Comparison of ENCODE assay signal across 8 mouse cellular contexts in the genomic region with DNA sequence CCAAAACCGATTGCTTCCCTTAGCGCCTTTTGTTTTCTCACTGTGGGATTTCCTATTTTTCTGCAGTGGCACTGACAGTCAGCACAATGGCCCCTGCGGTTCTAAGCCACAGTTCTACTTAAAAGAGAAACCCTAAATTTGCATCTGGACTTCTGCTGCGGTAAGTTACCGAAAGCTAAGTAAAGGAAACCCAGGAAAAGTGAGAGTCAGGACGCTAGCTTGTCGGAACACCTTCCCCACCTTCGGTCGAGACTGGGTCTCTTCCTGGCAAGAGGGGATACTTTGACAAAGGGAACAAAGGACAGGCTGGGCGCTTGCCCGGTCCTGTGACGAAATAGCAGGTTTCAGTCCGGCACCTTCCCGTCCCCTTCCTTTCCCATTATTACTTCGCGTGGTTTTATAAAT. TPM values are rescaled to one million over a fixed set of nuclear protein-coding genes. Genes with fewer than 3 reads are reported as not detected.
DNase-seq lines count a peak whose midpoint lies in the region; ATAC-seq and TF ChIP-seq lines count a peak whose summit lies in the region.

No protein-coding gene starts in this region.

- peak; percentile 57 for DNase-seq in hindbrain, embryonic 11.5 days (ENCODE audit: low spot score)
- DNase-seq in liver, embryonic 14.5 days (ENCODE audit: low read depth in 3 of 3, low spot score in 3 of 3): no peak
- peak; percentile 52 for DNase-seq in neural tube, embryonic 10.5 days (ENCODE audit: extremely low spot score, low spot score)
- DNase-seq in layer of hippocampus, postnatal 25 days (ENCODE audit: extremely low spot score in 1 of 2, low spot score in 1 of 2): no peak
- no peak for DNase-seq in cerebellum, postnatal 25 days

- no peak overlapping the region for H3K27ac ChIP-seq in bone marrow, adult 2 months (ENCODE audit: control insufficient read depth, insufficient read depth, low read depth, low read length, poor library complexity)
- no peak overlapping the region for H3K27ac ChIP-seq in embryonic facial prominence, embryonic 15.5 days (replicated peaks)
- H3K27ac ChIP-seq in hindbrain, embryonic 11.5 days (ENCODE audit: low read depth, low read length): no peak overlapping the region
- no peak overlapping the region for H3K27ac ChIP-seq in liver, embryonic 14.5 days

- peak overlapping the region; percentile 13 for H3K4me3 ChIP-seq in bone marrow, adult 2 months (replicated peaks; ENCODE audit: control insufficient read depth, low read depth, low read length)
- peak overlapping the region; percentile 29 for H3K4me3 ChIP-seq in embryonic facial prominence, embryonic 15.5 days (replicated peaks)
- H3K4me3 ChIP-seq in hindbrain, embryonic 11.5 days (ENCODE audit: low read depth, low read length): peak overlapping the region; percentile 23; the same call in 1 of the 2 replicates
- H3K4me3 ChIP-seq in liver, embryonic 14.5 days (ENCODE audit: insufficient read depth in 1 of 2, low read depth in 2 of 2, low read length in 2 of 2): peak overlapping the region; percentile 31 to 49

- no peaks in the 10 kb centered on the region for H3K36me3 ChIP-seq in embryonic facial prominence, embryonic 15.5 days
- H3K36me3 ChIP-seq in hindbrain, embryonic 11.5 days (ENCODE audit: control insufficient read depth, insufficient read depth, low read length): no peaks in the 10 kb centered on the region
- H3K36me3 ChIP-seq in liver, embryonic 14.5 days (replicated peaks; ENCODE audit: control insufficient read depth, insufficient read depth, low read depth): no peaks in the 10 kb centered on the region

- no peaks in the 10 kb centered on the region for H3K9me3 ChIP-seq in embryonic facial prominence, embryonic 15.5 days (replicated peaks)
- H3K9me3 ChIP-seq in hindbrain, embryonic 11.5 days (ENCODE audit: control insufficient read depth, low read length): no peaks in the 10 kb centered on the region
- H3K9me3 ChIP-seq in liver, embryonic 14.5 days (ENCODE audit: control insufficient read depth, low read length): no peaks in the 10 kb centered on the region

- H3K27me3 ChIP-seq in embryonic facial prominence, embryonic 15.5 days: no peaks in the 10 kb centered on the region
- 0 out of 2 replicates have a peak, but pooled peaks cover 3% of the 10 kb centered on the region for H3K27me3 ChIP-seq in hindbrain, embryonic 11.5 days (ENCODE audit: control insufficient read depth, insufficient read depth, low read length)
- H3K27me3 ChIP-seq in liver, embryonic 14.5 days (ENCODE audit: control insufficient read depth, insufficient read depth, low read length): no peaks in the 10 kb centered on the region

- H3K4me2 ChIP-seq in embryonic facial prominence, embryonic 15.5 days (replicated peaks): peak overlapping the region; percentile 50
- peak overlapping the region; percentile 49 for H3K4me2 ChIP-seq in hindbrain, embryonic 11.5 days (replicated peaks; ENCODE audit: low read depth, low read length)
- H3K4me2 ChIP-seq in liver, embryonic 14.5 days (ENCODE audit: low read depth): peak overlapping the region; percentile 62

- TF ChIP-seq CTCF in bone marrow, adult 2 months (IDR thresholded peaks at IDR 0.05; ENCODE audit: control insufficient read depth, insufficient read depth, low read length): no peak
- TF ChIP-seq CTCF in liver, embryonic 14.5 days (IDR thresholded peaks at IDR 0.05; ENCODE audit: low read depth): no peak

- WGBS in bone marrow, adult 2 months: 1% methylated on average over 16 of the region's 16 CpGs
- WGBS in embryonic facial prominence, embryonic 15.5 days: 6% methylated on average over 16 of the region's 16 CpGs
- 1% methylated on average over 16 of the region's 16 CpGs for WGBS in hindbrain, embryonic 11.5 days
- 8% methylated on average over 16 of the region's 16 CpGs for WGBS in liver, embryonic 14.5 days (ENCODE audit: insufficient replicate concordance)

- no peaks in the 10 kb centered on the region; the same call in 1 of the 2 replicates for H3K4me1 ChIP-seq in bone marrow, adult 2 months (ENCODE audit: control insufficient read depth, insufficient read depth, low read length)
- H3K4me1 ChIP-seq in embryonic facial prominence, embryonic 15.5 days: no peaks in the 10 kb centered on the region; the same call in 1 of the 2 replicates
- H3K4me1 ChIP-seq in hindbrain, embryonic 11.5 days (replicated peaks; ENCODE audit: control insufficient read depth, insufficient read depth, low read length): no peaks in the 10 kb centered on the region
- peaks cover 0 to 6% of the 10 kb centered on the region in 2 experiments; a peak in 3 of 4 replicates for H3K4me1 ChIP-seq in liver, embryonic 14.5 days (replicated peaks; ENCODE audit: control insufficient read depth in 2 of 2, insufficient read depth in 2 of 2, low read length in 1 of 2)

- H3K9ac ChIP-seq in embryonic facial prominence, embryonic 15.5 days: no peak overlapping the region
- peak overlapping the region; percentile 49 for H3K9ac ChIP-seq in hindbrain, embryonic 11.5 days (ENCODE audit: low read depth, low read length)
- H3K9ac ChIP-seq in liver, embryonic 14.5 days (replicated peaks): peak overlapping the region; percentile 35

- no peak for TF ChIP-seq POLR2A in bone marrow, adult 2 months (IDR thresholded peaks at IDR 0.05; ENCODE audit: borderline replicate concordance, control insufficient read depth, low read depth, low read length)

- ATAC-seq in embryonic facial prominence, embryonic 15.5 days (ENCODE audit: insufficient number of reproducible peaks, low FRiP score, low TSS enrichment, low read depth): no peak
- ATAC-seq in hindbrain, embryonic 11.5 days (ENCODE audit: low FRiP score): peak; percentile 41; the same call in 1 of the 2 replicates
- no peak for ATAC-seq in liver, embryonic 14.5 days (ENCODE audit: insufficient read depth)
- no peak for ATAC-seq in cerebellum, adult (ENCODE audit: insufficient number of reproducible peaks, low FRiP score, low TSS enrichment)

- TF ChIP-seq EP300 in liver, embryonic 14.5 days (IDR thresholded peaks at IDR 0.05; ENCODE audit: low read depth): no peak

RNA-seq across cellular contexts. Expression of gene Ing2, which starts 15.3 kb away (rescaled TPM):
- 31.1 and 31.8 TPM in 2 replicates for polyA plus RNA-seq in bone marrow, adult 2 months (2011; ENCODE audit: insufficient read depth, insufficient read length, low replicate concordance, missing spikeins)
- 10.5 and 12.7 TPM in 2 replicates for polyA plus RNA-seq in embryonic facial prominence, embryonic 15.5 days (2015; fragmentation: Nextera tagmentation; extraction: Ambion mirVana)
- polyA plus RNA-seq in hindbrain, embryonic 11.5 days (2014; fragmentation: Nextera tagmentation; extraction: Ambion mirVana): 13.2 and 13.3 TPM in 2 replicates
- 5.8 and 14.1 TPM in 2 replicates for polyA plus RNA-seq in liver, embryonic 14.5 days (2012; rRNA removed)
- 8.6 and 8.9 TPM in 2 replicates for polyA plus RNA-seq in liver, embryonic 14.5 days (2014; fragmentation: Nextera tagmentation; extraction: Ambion mirVana)
- total RNA-seq in layer of hippocampus, postnatal 25 days (2021): 10 to 100 TPM; 33.7 to 37.4 TPM

RNA-seq across cellular contexts. Expression of gene Cdkn2aip, which starts 23.1 kb away (rescaled TPM):
- 4.0 and 4.8 TPM in 2 replicates for polyA plus RNA-seq in bone marrow, adult 2 months (2011; ENCODE audit: insufficient read depth, insufficient read length, low replicate concordance, missing spikeins)
- polyA plus RNA-seq in embryonic facial prominence, embryonic 15.5 days (2015; fragmentation: Nextera tagmentation; extraction: Ambion mirVana): 21.5 and 22.9 TPM in 2 replicates
- 46.3 and 50.8 TPM in 2 replicates for polyA plus RNA-seq in hindbrain, embryonic 11.5 days (2014; fragmentation: Nextera tagmentation; extraction: Ambion mirVana)
- 5.2 and 5.8 TPM in 2 replicates for polyA plus RNA-seq in liver, embryonic 14.5 days (2012; rRNA removed)
- polyA plus RNA-seq in liver, embryonic 14.5 days (2014; fragmentation: Nextera tagmentation; extraction: Ambion mirVana): 13.2 and 14.1 TPM in 2 replicates
- total RNA-seq in layer of hippocampus, postnatal 25 days (2021): 10 to 100 TPM; 15.1 to 16.5 TPM

Comparison
In these comparisons a context has a peak if more than half of its experiments do, and no peak if none do; other contexts are left out.
1. DNase-seq: peak in hindbrain, embryonic 11.5 days (single experiment) and neural tube, embryonic 10.5 days (single experiment); none in liver, embryonic 14.5 days (0 of 3), layer of hippocampus, postnatal 25 days (0 of 2) and cerebellum, postnatal 25 days (0 of 2).
2. Peak in every context shown above with its lines, with median percentiles within 50 percentile points of each other: H3K4me3 ChIP-seq and H3K4me2 ChIP-seq.